ENCODE assay signal across 8 mouse cellular contexts in the genomic region with DNA sequence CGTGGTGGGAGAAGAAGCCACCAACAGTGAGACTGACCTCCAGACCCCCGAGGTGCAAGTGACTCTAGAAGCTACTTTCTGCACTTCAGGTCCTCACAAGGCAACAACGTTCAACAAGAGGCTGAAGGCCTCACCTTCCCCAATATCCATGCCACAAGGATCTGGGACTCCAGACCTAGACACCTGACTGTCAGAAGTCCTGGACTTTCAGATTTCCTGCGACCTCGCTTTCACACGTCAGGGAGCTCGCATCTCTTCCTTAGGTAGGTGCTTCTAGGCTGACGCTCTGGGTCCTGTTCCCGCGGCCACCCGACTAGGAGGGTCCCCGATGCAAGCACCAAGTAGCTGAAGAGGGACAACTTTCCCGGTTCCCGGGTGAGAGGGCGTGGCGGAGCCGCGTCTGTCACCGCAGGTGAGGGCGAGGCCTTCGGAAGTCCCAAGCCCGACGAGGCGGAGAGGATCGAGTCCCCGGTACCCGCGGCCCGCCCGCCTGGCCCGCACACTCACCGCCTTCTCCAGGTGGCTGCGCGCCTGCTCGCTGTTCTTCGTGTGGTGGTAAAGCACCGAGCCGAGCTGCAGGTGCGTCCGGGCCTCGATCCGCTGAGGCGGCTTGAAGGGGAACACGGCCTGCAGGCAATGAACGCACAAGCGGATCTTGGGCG. TPM values are rescaled to one million over a fixed set of nuclear protein-coding genes. Genes with fewer than 3 reads are reported as not detected.
A peak's percentile ranks its signal among the peaks of the same experiment; 100 is the strongest.
DNase-seq lines count a peak whose midpoint lies in the region; ATAC-seq and TF ChIP-seq lines count a peak whose summit lies in the region.

No protein-coding gene starts in this region.

- H3K4me3 ChIP-seq in megakaryocyte, embryonic 14.5 days (replicated peaks): peak overlapping the region; percentile 100
- peak overlapping the region; percentile 65 for H3K4me3 ChIP-seq in cortical plate, adult 2 months (ENCODE audit: insufficient read depth, low read length)
- H3K4me3 ChIP-seq in heart, embryonic 14.5 days (ENCODE audit: control insufficient read depth in 1 of 2, insufficient read depth in 1 of 2, low read depth in 1 of 2, low read length in 2 of 2): peak overlapping the region; percentile 77 to 99
- peak overlapping the region; percentile 98 for H3K4me3 ChIP-seq in limb, embryonic 10.5 days
- peak overlapping the region; percentile 86 for H3K4me3 ChIP-seq in midbrain, embryonic 11.5 days (ENCODE audit: low read depth, low read length)

- peak overlapping the region; percentile 90 for H3K4me2 ChIP-seq in heart, embryonic 14.5 days (ENCODE audit: low read length)
- peak overlapping the region; percentile 50 for H3K4me2 ChIP-seq in midbrain, embryonic 11.5 days

- no peak for TF ChIP-seq CTCF in cortical plate, adult 2 months (IDR thresholded peaks at IDR 0.05; ENCODE audit: extremely low read depth, insufficient read depth, low read length)

- no peaks in the 10 kb centered on the region for H3K9me3 ChIP-seq in megakaryocyte, embryonic 14.5 days
- H3K9me3 ChIP-seq in heart, embryonic 14.5 days (ENCODE audit: control insufficient read depth, low read length): no peaks in the 10 kb centered on the region
- H3K9me3 ChIP-seq in limb, embryonic 10.5 days (replicated peaks): no peaks in the 10 kb centered on the region
- no peaks in the 10 kb centered on the region for H3K9me3 ChIP-seq in midbrain, embryonic 11.5 days (ENCODE audit: control insufficient read depth, low read length)

- no peak for TF ChIP-seq POLR2A in cortical plate, adult 2 months (IDR thresholded peaks at IDR 0.05; ENCODE audit: extremely low read depth, insufficient read depth, low read length)

- peak overlapping the region; percentile 30; the same call in 1 of the 2 replicates for H3K27ac ChIP-seq in cortical plate, adult 2 months (ENCODE audit: insufficient read depth, low read length)
- peak overlapping the region in 1 of 2 experiments; percentile 80; a peak in 2 of 4 replicates for H3K27ac ChIP-seq in heart, embryonic 14.5 days (replicated peaks in 1 of 2; ENCODE audit: control insufficient read depth in 1 of 2, insufficient read depth in 1 of 2, low read depth in 2 of 2, low read length in 2 of 2)
- peak overlapping the region; percentile 92 for H3K27ac ChIP-seq in limb, embryonic 10.5 days
- no peak overlapping the region for H3K27ac ChIP-seq in midbrain, embryonic 11.5 days (ENCODE audit: low read depth, low read length)

- ATAC-seq in megakaryocyte, adult 5-6 weeks (ENCODE audit: poor library complexity, severe bottlenecking): no peak
- ATAC-seq in heart, embryonic 14.5 days (ENCODE audit: insufficient number of reproducible peaks, insufficient read depth, low FRiP score, low read depth): peak; percentile 28
- no peak for ATAC-seq in midbrain, embryonic 11.5 days (ENCODE audit: low FRiP score)

- peaks cover 27% of the 10 kb centered on the region for H3K36me3 ChIP-seq in megakaryocyte, embryonic 14.5 days (replicated peaks; ENCODE audit: low read length)
- H3K36me3 ChIP-seq in heart, embryonic 14.5 days (ENCODE audit: control insufficient read depth, insufficient read depth, low read length): 0 out of 2 replicates have a peak, but pooled peaks cover 8% of the 10 kb centered on the region
- H3K36me3 ChIP-seq in limb, embryonic 10.5 days: peaks cover 28% of the 10 kb centered on the region
- H3K36me3 ChIP-seq in midbrain, embryonic 11.5 days (ENCODE audit: control insufficient read depth, insufficient read depth, low read length): no peaks in the 10 kb centered on the region

- H3K4me1 ChIP-seq in megakaryocyte, embryonic 14.5 days: peaks cover 80% of the 10 kb centered on the region
- H3K4me1 ChIP-seq in cortical plate, adult 2 months (ENCODE audit: control insufficient read depth, insufficient read depth, low read length): peaks cover 10% of the 10 kb centered on the region
- peaks cover 3 to 31% of the 10 kb centered on the region in 2 experiments; a peak in 3 of 4 replicates for H3K4me1 ChIP-seq in heart, embryonic 14.5 days (ENCODE audit: control insufficient read depth in 2 of 2, insufficient read depth in 2 of 2, low read length in 2 of 2)
- H3K4me1 ChIP-seq in limb, embryonic 10.5 days: peaks cover 26% of the 10 kb centered on the region
- peaks cover 23% of the 10 kb centered on the region for H3K4me1 ChIP-seq in midbrain, embryonic 11.5 days (ENCODE audit: control insufficient read depth, insufficient read depth, low read length)

- no peak for DNase-seq in limb, embryonic 10.5 days (ENCODE audit: low spot score)
- DNase-seq in midbrain, embryonic 11.5 days (ENCODE audit: low spot score, missing footprints): peak; percentile 91
- DNase-seq in testis, postnatal 10 days (ENCODE audit: low spot score): peak; percentile 70
- no peak for DNase-seq in right cerebral cortex, adult 18-20 months

- H3K27me3 ChIP-seq in megakaryocyte, embryonic 14.5 days (replicated peaks): no peaks in the 10 kb centered on the region
- H3K27me3 ChIP-seq in heart, embryonic 14.5 days (ENCODE audit: control insufficient read depth, insufficient read depth, low read length): no peaks in the 10 kb centered on the region
- no peaks in the 10 kb centered on the region for H3K27me3 ChIP-seq in limb, embryonic 10.5 days (ENCODE audit: low read depth, poor library complexity, severe bottlenecking)
- H3K27me3 ChIP-seq in midbrain, embryonic 11.5 days (ENCODE audit: control insufficient read depth, insufficient read depth, low read length): no peaks in the 10 kb centered on the region

- H3K9ac ChIP-seq in heart, embryonic 14.5 days (ENCODE audit: low read length): peak overlapping the region; percentile 99
- H3K9ac ChIP-seq in midbrain, embryonic 11.5 days (ENCODE audit: low read length): peak overlapping the region; percentile 90

- WGBS in heart, embryonic 14.5 days: under 1% methylated on average over 47 of the region's 47 CpGs
- WGBS in limb, embryonic 10.5 days: 1% methylated on average over 47 of the region's 47 CpGs
- WGBS in midbrain, embryonic 11.5 days: 1% methylated on average over 47 of the region's 47 CpGs

RNA-seq across cellular contexts. Expression of gene Mau2, which starts 0.5 kb away (rescaled TPM):
- 6.5 and 11.5 TPM in 2 replicates for polyA plus RNA-seq in megakaryocyte, embryonic 14.5 days (2012; ENCODE audit: insufficient read depth, low replicate concordance)
- total RNA-seq in megakaryocyte, adult 5-6 weeks (2015): 28.1 and 28.4 TPM in 2 replicates
- total RNA-seq in megakaryocyte, adult 5-6 weeks (2017): 28.1 and 33.8 TPM in 2 replicates
- 80.5 and 86.1 TPM in 2 replicates for polyA plus RNA-seq in cortical plate, adult 2 months (2012; rRNA removed)
- polyA plus RNA-seq in heart, embryonic 14.5 days (2014; fragmentation: Nextera tagmentation; extraction: Ambion mirVana): 40.5 and 42.2 TPM in 2 replicates
- 59.5 and 66.7 TPM in 2 replicates for polyA plus RNA-seq in limb, embryonic 10.5 days (2016; fragmentation: Nextera tagmentation; extraction: Ambion mirVana)
- 46.2 and 49.3 TPM in 2 replicates for polyA plus RNA-seq in midbrain, embryonic 11.5 days (2014; fragmentation: Nextera tagmentation; extraction: Ambion mirVana)

RNA-seq across cellular contexts. Expression of gene Sugp1, which starts 0.6 kb away (rescaled TPM):
- 38.9 and 42.3 TPM in 2 replicates for polyA plus RNA-seq in megakaryocyte, embryonic 14.5 days (2012; ENCODE audit: insufficient read depth, low replicate concordance)
- total RNA-seq in megakaryocyte, adult 5-6 weeks (2015): 11.6 and 15.0 TPM in 2 replicates
- total RNA-seq in megakaryocyte, adult 5-6 weeks (2017): 17.3 and 24.1 TPM in 2 replicates
- polyA plus RNA-seq in cortical plate, adult 2 months (2012; rRNA removed): 34.5 and 37.4 TPM in 2 replicates
- polyA plus RNA-seq in heart, embryonic 14.5 days (2014; fragmentation: Nextera tagmentation; extraction: Ambion mirVana): 22.8 and 24.3 TPM in 2 replicates
- polyA plus RNA-seq in limb, embryonic 10.5 days (2016; fragmentation: Nextera tagmentation; extraction: Ambion mirVana): 53.5 and 60.7 TPM in 2 replicates
- polyA plus RNA-seq in midbrain, embryonic 11.5 days (2014; fragmentation: Nextera tagmentation; extraction: Ambion mirVana): 33.3 and 35.3 TPM in 2 replicates

RNA-seq across cellular contexts. Expression of gene Tm6sf2, which starts 30.7 kb away (rescaled TPM):
- polyA plus RNA-seq in megakaryocyte, embryonic 14.5 days (2012; ENCODE audit: insufficient read depth, low replicate concordance): 0.34 TPM in 1 of 2 replicates, not detected in the other
- total RNA-seq in megakaryocyte, adult 5-6 weeks (2015): not detected in 2 replicates
- total RNA-seq in megakaryocyte, adult 5-6 weeks (2017): not detected in 2 replicates
- polyA plus RNA-seq in cortical plate, adult 2 months (2012; rRNA removed): 4.8 and 6.4 TPM in 2 replicates
- 0.50 and 2.0 TPM in 2 replicates for polyA plus RNA-seq in heart, embryonic 14.5 days (2014; fragmentation: Nextera tagmentation; extraction: Ambion mirVana)
- 0.59 and 0.73 TPM in 2 replicates for polyA plus RNA-seq in limb, embryonic 10.5 days (2016; fragmentation: Nextera tagmentation; extraction: Ambion mirVana)
- 0.95 and 1.6 TPM in 2 replicates for polyA plus RNA-seq in midbrain, embryonic 11.5 days (2014; fragmentation: Nextera tagmentation; extraction: Ambion mirVana)

RNA-seq across cellular contexts. Expression of gene Hapln4, which starts 41.2 kb away (rescaled TPM):
- polyA plus RNA-seq in megakaryocyte, embryonic 14.5 days (2012; ENCODE audit: insufficient read depth, low replicate concordance): not detected in 2 replicates
- total RNA-seq in megakaryocyte, adult 5-6 weeks (2015): not detected in 2 replicates
- total RNA-seq in megakaryocyte, adult 5-6 weeks (2017): not detected in 2 replicates
- polyA plus RNA-seq in cortical plate, adult 2 months (2012; rRNA removed): 65.4 and 69.9 TPM in 2 replicates
- polyA plus RNA-seq in heart, embryonic 14.5 days (2014; fragmentation: Nextera tagmentation; extraction: Ambion mirVana): 0.19 TPM in 1 of 2 replicates, not detected in the other
- 0.04 TPM in 1 of 2 replicates, not detected in the other for polyA plus RNA-seq in limb, embryonic 10.5 days (2016; fragmentation: Nextera tagmentation; extraction: Ambion mirVana)
- polyA plus RNA-seq in midbrain, embryonic 11.5 days (2014; fragmentation: Nextera tagmentation; extraction: Ambion mirVana): 0.04 and 0.22 TPM in 2 replicates

RNA-seq across cellular contexts. Expression of gene Gatad2a, which starts 45.8 kb away (rescaled TPM):
- 83.9 and 88.5 TPM in 2 replicates for polyA plus RNA-seq in megakaryocyte, embryonic 14.5 days (2012; ENCODE audit: insufficient read depth, low replicate concordance)
- 50.1 and 62.0 TPM in 2 replicates for total RNA-seq in megakaryocyte, adult 5-6 weeks (2015)
- total RNA-seq in megakaryocyte, adult 5-6 weeks (2017): 62.5 and 64.7 TPM in 2 replicates
- 21.1 and 24.3 TPM in 2 replicates for polyA plus RNA-seq in cortical plate, adult 2 months (2012; rRNA removed)
- polyA plus RNA-seq in heart, embryonic 14.5 days (2014; fragmentation: Nextera tagmentation; extraction: Ambion mirVana): 52.2 and 53.3 TPM in 2 replicates
- polyA plus RNA-seq in limb, embryonic 10.5 days (2016; fragmentation: Nextera tagmentation; extraction: Ambion mirVana): 58.9 and 69.2 TPM in 2 replicates
- 52.7 and 65.2 TPM in 2 replicates for polyA plus RNA-seq in midbrain, embryonic 11.5 days (2014; fragmentation: Nextera tagmentation; extraction: Ambion mirVana)

Comparison
In these comparisons a context has a peak if more than half of its experiments do, and no peak if none do; other contexts are left out.
1. DNase-seq: peak in midbrain, embryonic 11.5 days (single experiment) and testis, postnatal 10 days (single experiment); none in limb, embryonic 10.5 days (single experiment) and right cerebral cortex, adult 18-20 months (single experiment).
2. Peak in every context shown above with its lines, with median percentiles within 50 percentile points of each other: H3K4me3 ChIP-seq.